Mouse (Mus musculus): Measurements from ENCODE around the gene Pgap3.
"Not testable (repeated sequence)": the region's sequence is repeated elsewhere in the genome, so short reads cannot be mapped to it uniquely, and the experiment has no call there.

Gene Pgap3

GRCm38 (mm10) chr11:98409341-98409822, 9.1 kb upstream of the Pgap3 start:
- DNase-seq: no peak

- no peak for DNase-seq
These were observed 8.6 kb upstream of the Pgap3 start for GRCm38 (mm10) chr11:98408872-98409271.

- no peak for DNase-seq
These were observed 6.3 kb upstream of the Pgap3 start for GRCm38 (mm10) chr11:98406621-98407020.

DNA sequence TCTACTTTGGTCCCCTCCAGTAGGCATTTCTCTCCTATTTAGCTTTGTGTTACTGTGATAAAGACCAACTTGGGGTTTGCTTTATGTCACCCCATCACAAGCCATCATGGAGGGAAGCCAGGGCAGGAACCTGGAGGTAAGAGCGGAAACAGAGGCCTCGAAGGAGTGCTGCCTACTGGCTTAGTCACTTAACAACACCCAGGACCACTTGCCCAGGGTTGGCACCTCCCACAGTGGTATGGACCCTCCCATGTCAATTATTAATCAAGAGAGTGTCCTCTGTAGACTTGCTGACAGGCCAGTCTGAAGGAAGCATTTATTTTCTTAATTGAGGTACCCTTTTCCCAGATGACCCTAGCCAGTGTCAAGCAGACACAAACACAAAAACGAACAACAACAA, 526 bp upstream of the Pgap3 start:
- no peak for DNase-seq

DNA sequence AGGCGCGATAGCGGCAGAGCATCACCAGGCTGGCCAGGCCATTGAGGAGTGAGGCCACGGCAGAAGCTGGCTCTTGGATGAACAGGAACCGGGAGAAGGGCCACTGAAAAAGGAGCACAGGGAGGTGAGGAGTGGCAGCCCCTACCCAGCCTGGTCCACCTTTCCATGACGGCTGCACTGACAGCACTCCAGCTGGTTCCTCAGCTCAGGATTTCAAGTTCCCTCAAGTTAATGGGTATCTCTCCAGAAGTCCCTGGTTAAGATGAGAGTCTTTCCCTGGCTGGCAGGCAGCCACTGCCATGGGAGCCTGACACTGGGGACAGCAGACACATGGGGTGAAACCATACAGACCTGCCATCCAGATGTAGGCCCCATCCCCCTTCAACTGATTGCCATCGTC, 2.3 kb downstream of the Pgap3 start:
- DNase-seq: no peak

DNA sequence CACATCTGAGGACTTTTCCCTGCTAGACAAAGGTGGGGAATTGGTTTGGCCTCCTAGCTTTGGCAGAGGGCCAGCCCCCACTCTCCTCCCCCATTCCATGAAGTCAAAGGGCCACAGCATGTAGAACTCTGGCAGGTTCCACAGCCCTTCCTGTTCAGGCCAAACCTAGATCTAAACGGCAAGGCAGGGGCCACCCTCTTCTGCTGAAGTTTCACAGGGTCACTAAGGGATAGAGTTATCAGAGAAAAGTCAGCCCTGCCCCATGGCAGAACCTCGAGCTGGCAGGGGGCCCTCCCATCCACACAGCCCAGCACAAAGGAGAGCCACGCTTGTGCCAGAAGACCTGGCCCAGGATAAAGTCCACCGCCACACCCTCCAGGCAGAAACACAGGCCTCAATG, 5.2 kb downstream of the Pgap3 start:
- DNase-seq: no peak

GRCm38 (mm10) chr11:98394301-98394700, 6.0 kb downstream of the Pgap3 start:
- DNase-seq: no peak

GRCm38 (mm10) chr11:98393317-98393716, 7.0 kb downstream of the Pgap3 start:
- peak; percentile 68 for DNase-seq

DNA sequence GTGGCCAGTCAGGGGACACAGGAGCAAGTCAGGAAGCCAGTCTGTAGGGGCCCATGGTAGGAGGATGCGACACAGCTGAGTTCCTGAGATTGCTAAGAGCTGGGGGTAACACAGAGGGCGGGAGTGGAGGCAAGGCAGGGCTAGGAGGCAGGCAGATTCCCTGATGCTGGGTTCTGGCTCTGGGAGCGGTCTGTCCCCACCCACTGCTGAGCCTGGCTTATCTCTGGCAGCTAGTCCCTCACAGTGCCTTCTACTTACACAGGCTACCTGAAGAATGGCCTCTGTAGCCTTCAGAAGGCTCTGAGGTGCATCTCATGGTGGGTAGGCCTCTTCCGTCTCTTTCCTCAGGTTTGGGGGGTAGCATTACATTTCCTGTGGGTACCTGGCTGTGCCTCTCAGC, 7.6 kb downstream of the Pgap3 start:
- no peak for DNase-seq

DNA sequence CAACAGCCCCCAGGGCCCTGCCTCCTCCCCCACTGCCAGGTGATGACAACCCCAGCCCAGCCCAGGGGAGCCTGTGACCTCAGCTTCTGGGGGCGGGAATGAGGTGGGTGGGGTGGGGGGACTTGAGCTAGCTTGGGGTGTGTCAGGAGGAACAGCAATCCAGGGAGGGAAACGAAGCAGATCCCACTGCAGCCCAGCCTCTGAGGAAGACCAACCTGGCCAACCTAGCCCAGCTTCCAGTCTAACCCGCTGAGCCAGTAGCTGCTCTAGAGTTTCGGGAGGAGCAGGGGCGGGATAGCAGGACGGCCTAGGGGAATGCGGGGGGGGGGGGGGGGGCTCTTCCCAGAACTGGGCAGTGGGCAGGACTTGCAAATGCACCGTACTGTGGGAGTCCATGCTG, 8.3 kb downstream of the Pgap3 start:
- DNase-seq: no peak

- no peak for DNase-seq
These were observed 10.1 kb downstream of the Pgap3 start for GRCm38 (mm10) chr11:98390141-98390540.

DNA sequence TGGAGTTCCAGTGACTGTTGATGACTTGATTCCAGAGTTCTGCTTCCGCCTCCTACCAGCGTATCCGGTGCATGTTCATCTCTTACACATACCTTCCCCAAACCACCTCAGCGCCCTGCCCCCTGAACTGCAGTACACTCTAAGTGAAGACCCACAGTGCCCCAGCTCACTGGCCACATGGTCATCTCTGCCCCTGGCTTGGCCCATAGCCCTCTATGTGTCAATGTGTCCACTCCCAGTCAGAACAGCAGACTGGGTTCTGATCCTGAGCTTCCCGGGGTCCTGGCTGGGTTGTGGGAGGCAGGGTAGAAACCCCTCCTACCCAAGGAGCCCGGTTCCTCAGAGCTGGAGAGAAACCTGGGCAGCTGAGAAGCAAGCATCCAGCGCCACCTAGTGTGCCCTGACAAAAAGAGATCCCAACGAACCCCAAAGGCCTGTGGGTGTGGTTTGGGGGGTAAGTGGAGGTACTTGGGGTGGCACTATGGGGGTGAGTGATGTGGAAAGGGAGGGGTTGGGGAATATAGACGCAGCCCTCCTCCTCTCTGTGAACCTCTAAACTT, 11.0 kb downstream of the Pgap3 start:
- DNase-seq: peak; percentile 81

DNA sequence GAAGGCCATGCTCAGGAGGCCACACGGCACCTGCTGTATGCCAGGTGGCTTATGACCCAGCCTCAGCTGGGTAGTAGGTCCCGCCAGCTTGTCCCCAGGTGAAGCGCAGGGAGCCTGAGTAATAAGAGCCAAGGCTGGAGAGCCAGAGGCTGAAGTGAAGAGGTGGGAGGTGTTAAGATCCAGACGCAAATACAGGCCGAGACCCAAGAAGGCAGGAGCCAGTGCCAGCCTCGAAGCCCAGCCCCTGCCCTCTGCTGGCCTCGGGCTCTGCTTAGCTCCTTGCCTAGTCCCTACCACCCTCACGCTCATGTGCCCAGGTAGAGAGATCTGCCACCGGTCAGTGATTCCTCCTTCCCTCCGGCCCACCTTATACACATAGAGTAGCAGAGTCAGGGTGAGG, 12.0 kb downstream of the Pgap3 start:
- peak; percentile 57 for DNase-seq

DNA sequence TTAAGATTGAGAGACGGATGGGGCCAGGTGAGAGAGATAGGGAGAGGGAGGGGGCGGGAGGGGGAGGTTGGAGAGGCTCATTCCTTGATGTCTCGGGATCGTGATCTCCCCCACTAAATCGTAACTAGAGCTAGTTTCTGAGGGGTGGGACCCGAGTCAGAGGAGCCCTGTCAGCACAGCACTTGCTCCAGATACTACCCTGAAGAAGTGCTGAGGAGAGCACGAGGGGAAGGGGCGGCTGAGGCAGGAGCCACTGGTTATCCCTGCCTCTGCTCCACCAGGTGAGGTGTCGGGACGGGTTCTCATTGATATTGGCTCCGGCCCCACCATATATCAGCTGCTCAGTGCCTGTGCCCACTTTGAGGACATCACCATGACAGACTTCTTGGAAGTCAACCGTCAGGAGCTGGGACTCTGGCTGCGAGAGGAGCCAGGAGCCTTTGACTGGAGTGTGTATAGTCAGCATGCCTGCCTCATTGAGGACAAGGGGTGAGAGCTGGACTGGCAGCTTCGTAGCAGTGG, 13.2 kb downstream of the Pgap3 start:
- DNase-seq: no peak

GRCm38 (mm10) chr11:98386596-98386995, 13.7 kb downstream of the Pgap3 start:
- DNase-seq: no peak

DNA sequence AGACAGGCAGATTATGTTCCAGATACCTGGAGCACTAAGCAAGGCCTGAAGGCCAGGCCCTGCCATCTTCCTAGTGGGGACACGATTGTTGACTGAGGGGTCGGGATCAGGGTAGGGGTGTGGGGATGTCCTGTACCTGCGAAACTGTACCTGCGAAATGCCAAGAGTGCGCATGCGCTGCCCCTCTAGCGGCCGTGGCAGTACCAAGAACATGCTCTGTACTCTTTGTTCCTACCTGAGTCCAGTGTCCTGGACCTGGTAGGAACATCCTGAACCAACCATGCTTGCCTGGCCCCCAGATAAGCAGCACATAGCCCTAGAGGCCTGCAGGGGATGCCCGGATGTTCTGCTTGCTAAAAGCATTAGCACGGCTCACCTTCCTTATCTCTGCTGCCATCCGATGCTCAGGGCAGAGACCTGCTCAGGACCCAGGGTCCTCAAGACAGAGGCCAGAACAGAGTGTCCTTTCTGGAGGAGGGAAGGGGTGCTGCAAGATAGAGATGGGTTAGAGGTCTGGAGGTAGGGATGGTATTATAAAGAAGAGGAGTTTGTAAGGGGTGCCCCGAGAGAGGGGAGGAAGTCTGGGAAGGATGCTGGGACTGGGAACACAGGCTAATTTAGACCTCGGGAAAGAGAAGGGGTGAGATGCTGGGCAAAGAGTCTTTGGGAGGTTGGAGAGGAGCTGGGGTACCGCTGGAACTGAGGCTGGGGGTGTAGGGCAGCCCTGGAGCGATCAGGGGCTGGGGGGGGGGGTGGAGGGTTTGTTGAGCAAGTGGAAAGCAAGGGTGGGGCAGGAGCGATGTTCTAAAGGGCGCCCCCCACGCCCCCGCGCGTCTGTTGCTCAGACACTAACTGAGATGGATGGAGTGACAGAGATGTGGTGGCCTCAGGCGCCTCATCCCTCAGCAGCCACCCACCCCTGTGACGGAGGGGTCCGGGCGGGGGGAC, 14.4 kb downstream of the Pgap3 start, which contains the start of gene Pnmt:
Gene Pnmt (plus strand): TSS at position 813 of the 948 bp plus-strand sequence.
- DNase-seq: no peak

DNA sequence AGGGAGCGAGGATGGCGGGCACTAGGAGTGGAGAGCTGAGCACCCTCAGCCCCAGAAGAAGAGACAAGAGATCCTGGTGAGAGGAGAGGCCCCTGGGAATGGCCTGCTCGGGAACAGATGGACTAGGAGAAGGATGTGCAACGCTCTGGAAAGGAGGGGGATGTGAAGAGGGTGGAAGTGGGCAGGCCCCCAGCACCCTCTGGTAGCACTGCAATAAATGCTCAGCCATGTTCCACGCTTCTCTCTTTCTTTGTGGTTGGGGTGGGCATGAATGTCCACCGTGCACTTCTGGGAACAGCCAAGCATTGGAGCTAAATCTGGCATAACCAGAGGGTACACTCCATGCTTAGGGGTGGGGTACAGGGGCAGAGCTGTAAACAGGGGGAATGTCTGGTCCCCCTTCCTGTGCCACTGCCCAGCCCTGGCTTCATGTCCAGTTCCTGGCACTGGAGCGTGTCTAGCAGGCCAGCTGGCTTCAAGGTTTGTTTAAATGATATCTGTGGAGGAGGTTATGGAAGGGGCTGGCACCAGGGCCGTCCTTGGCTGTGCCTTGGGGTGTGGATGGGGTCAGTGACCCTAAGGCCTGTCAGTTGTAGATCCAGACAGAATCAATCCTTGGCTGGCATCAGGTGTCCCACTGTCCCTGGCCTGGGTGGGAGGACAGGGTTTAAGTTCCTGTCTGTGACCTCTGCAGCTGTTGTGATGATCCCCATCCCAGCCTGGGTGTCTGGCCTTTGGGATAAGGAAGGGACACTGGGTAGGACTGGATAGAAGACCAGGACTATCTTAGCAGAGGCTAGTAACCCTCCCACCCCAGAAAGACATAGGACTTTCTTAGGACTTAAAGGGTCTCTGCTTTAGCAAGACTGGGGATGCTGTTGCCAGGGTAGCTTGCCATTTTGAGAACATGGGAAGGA, 15.3 kb downstream of the Pgap3 start:
- DNase-seq: peak; percentile 49

DNA sequence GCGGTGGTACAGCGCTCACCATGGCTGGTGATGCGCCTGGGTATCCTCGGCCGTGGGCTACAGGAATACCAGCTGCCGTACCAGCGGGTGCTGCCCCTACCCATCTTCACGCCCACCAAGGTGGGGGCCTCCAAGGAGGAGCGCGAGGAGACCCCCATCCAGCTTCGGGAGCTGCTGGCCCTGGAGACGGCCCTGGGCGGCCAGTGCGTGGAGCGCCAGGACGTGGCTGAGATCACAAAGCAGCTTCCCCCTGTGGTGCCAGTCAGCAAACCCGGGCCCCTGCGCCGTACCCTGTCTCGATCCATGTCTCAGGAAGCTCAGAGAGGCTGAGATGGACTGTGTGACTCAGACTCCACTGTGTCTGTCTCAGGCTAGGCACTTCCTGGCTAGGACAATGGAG, 16.1 kb downstream of the Pgap3 start:
- DNase-seq: no peak

- no peak for DNase-seq
These were observed 16.8 kb downstream of the Pgap3 start, which contains the start of gene Tcap for GRCm38 (mm10) chr11:98383261-98384030. TSS of gene Tcap (plus strand) at chr11:98383811.

GRCm38 (mm10) chr11:98382405-98382804, 17.9 kb downstream of the Pgap3 start:
- not testable (repeated sequence) for DNase-seq

DNA sequence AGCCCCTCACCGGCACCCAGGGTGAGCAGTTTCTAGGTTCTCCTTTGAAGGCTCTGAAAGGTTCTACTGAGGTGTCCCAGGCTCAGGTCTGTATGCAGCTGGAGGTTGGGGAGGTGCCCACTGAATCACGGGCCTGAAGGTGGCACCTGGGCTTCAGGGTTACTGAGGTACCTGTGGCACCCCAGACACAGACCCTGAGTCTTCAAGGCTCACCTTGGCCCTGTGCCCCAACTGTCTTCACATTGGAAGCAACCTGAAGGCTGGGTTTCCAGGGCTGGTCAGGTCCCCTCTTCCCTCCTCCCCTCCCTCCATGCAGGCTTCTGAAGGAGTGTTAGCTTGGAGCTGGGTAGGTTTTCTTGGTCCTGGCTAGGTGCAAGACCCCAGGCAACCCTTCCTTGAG, 18.6 kb downstream of the Pgap3 start:
- no peak for DNase-seq

GRCm38 (mm10) chr11:98380106-98380505, 20.2 kb downstream of the Pgap3 start:
- no peak for DNase-seq
